Mouse (Mus musculus) gastrocnemius, adult 18-20 months (tissue): ENCODE measurements around the gene Ube2i. TPM values are rescaled to one million over a fixed set of nuclear protein-coding genes. Genes with fewer than 3 reads are reported as not detected.

Source experiments
- DNase-seq: peaks from one replicate; pipeline ENCODE4 v3.0.0; 2021; ENCODE audit warnings: low spot score
- microRNA-seq: library from miRNA; unstranded; fragments of <30 nt; microRNA quantifications from one replicate; pipeline ENCODE4 v1.2.0, GENCODE M21; 2021
- total RNA-seq, 2 experiments: library from RNA; stranded (reverse); gene quantifications; 2 replicates each; pipeline ENCODE4 v1.2.3; 2021

Ube2i gene
- total RNA-seq, 2 experiments from 2014 or later, result 57.0 to 61.5 TPM

DNA sequence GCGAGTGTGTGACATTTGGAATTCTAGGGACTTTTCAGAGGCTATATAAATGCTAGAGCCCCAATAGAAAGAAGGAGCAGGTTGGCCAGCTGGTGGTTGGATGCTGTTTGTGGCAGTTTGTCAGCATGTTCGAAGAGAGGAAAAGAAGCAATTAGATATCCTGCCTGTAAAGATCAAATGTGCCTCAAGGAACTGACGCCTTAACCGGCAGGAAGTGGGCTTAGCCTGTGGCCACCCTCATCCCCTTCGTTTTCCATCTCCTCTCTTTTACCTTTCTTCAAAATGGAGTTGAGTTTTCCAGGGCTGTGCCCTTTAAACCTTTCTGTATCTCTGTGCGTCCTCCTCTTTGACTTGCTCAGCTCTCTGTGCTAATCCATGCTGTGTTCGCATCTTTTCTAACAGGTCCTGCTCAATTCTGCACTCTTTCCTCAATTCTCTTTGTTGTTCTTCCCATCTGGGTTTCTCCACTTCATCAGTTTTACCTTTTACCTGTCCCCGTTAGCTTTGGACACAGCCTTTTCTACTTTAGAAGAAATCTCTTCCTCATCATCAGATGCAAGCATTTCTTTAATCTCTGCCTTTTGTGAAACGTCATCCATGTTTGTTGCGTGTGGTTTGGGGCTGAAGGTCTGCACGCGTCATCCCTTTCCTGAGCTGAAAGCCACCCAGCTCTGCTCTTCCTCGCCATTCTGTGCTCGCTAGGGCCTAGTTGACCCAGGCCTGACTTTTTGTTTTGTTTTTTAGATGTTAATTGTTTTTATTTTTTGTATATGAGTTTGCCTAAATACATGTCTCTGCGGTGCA lies 54.7 kb downstream of the Ube2i start:
- no peak for DNase-seq

DNA sequence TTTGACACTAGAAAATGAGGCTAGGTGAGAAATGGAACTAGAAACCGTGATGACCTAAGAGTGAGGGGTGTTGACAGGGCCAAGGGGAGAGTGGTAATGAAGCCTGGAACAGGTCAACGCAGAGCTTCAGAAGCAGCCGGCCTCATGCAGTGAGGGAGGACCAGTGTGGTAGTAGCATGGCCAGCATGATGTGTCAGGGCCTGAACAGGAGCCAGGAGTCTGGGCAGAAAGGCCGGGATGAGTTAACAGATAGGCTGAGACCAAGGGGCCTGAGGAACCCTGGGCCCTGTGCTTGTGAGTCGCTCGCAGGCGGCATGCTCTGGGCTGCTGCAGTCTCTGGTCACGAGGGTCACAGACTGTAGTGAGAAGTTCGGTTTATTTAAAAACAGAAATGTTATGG lies 55.5 kb downstream of the Ube2i start:
- no peak for DNase-seq

DNA sequence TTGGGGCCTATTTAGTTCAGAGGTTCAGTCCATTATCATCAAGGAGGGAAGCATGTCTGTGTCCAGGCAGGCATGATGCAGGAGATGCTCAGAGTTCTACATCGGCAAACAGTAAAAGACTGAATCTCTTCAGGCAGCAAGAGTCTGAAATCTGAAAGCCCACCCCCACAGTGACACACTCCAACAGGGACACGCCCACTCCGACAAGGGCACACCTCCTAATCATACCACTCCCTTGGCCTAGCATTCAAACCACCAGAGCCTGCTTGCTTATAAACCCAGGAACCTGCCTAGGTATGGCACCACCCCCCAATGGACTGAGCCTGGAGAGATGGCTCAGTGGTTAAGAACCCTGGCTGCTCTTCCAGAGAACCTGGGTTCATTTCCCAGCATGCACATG lies 59.0 kb downstream of the Ube2i start:
- no peak for DNase-seq

Small RNAs within 50 kb of the gene (microRNA-seq; reads per million reads assigned to microRNA genes)
- not detected for gene Mir3547

Other genes with a start within 250 kb of the Ube2i start
- 10 to 100 TPM; 10.8 to 18.8 TPM for gene Tmem204, start 191.0 kb downstream of the Ube2i start, total RNA-seq
- 1 to 10 TPM; 4.0 to 6.0 TPM for gene Telo2, start 158.7 kb downstream of the Ube2i start, total RNA-seq
- gene Ptx4, start 153.9 kb downstream of the Ube2i start, total RNA-seq, result 1 to 10 TPM; 1.1 to 1.5 TPM
- 10 to 100 TPM; 15.0 to 16.0 TPM for gene Clcn7, start 141.2 kb downstream of the Ube2i start, total RNA-seq
- gene Ccdc154, start 112.2 kb downstream of the Ube2i start, total RNA-seq, result not detected
- gene Gm38655, start 99.2 kb downstream of the Ube2i start, total RNA-seq, result not detected
- gene BC003965, start 90.1 kb downstream of the Ube2i start, total RNA-seq, result 10 to 100 TPM; 12.7 to 14.5 TPM
- gene Unkl, start 86.2 kb downstream of the Ube2i start, total RNA-seq, result 1 to 10 TPM; 5.3 to 5.8 TPM
- 10 to 100 TPM; 14.1 to 15.6 TPM for gene Gnptg, start 34.5 kb downstream of the Ube2i start, total RNA-seq
- 10 to 100 TPM; 16.7 to 18.3 TPM for gene Tsr3, start 34.5 kb downstream of the Ube2i start, total RNA-seq
- gene Baiap3, start 18.3 kb downstream of the Ube2i start, total RNA-seq, result under 1 TPM; 0.14 to 0.21 TPM
- under 1 TPM; 0.55 to 0.66 TPM for gene Prss34, start 23.8 kb upstream of the Ube2i start, total RNA-seq
- gene Prss28, start 34.0 kb upstream of the Ube2i start, total RNA-seq, result not detected
- gene Prss29, start 44.0 kb upstream of the Ube2i start, total RNA-seq, result not detected
- gene Tpsab1, start 70.9 kb upstream of the Ube2i start, total RNA-seq, result 1 to 10 TPM; 2.0 to 3.4 TPM
- 1 to 10 TPM; 4.7 to 5.8 TPM for gene Tpsb2, start 91.7 kb upstream of the Ube2i start, total RNA-seq
- under 1 TPM; 0.30 to 0.31 TPM for gene Tpsg1, start 94.7 kb upstream of the Ube2i start, total RNA-seq
- gene Cacna1h, start 159.2 kb upstream of the Ube2i start, total RNA-seq, result 1 to 10 TPM in 1 of 2 experiments, under 1 TPM in 1; 0.81 to 1.1 TPM
- not detected for gene Tekt4, start 180.0 kb upstream of the Ube2i start, total RNA-seq
- gene Sstr5, start 222.7 kb upstream of the Ube2i start, total RNA-seq, result not detected